ENCODE assay signal across 8 mouse cellular contexts in genomic region chr5:121618592-121619513, GRCm38 (mm10). TPM values are rescaled to one million over a fixed set of nuclear protein-coding genes. Genes with fewer than 3 reads are reported as not detected.
A peak's percentile ranks its signal among the peaks of the same experiment; 100 is the strongest.
DNase-seq lines count a peak whose midpoint lies in the region; ATAC-seq and TF ChIP-seq lines count a peak whose summit lies in the region.

TSS of gene Acad12 (minus strand) at chr5:121618938.

- under 1% methylated on average over 47 of the region's 58 CpGs for WGBS in limb, embryonic 14.5 days
- WGBS in midbrain, embryonic 16.5 days = under 1% methylated on average over 49 of the region's 58 CpGs

- H3K36me3 ChIP-seq in limb, embryonic 14.5 days (ENCODE audit: control insufficient read depth, insufficient read depth, low read length) = no peaks in the 10 kb centered on the region
- H3K36me3 ChIP-seq in midbrain, embryonic 16.5 days (ENCODE audit: control insufficient read depth, insufficient read depth, low read length) = no peaks in the 10 kb centered on the region

- H3K4me1 ChIP-seq in embryonic fibroblast, embryonic 13.5 days (ENCODE audit: control insufficient read depth, insufficient read depth, low read length) = 0 out of 2 replicates have a peak, but pooled peaks cover 3% of the 10 kb centered on the region
- H3K4me1 ChIP-seq in limb, embryonic 14.5 days (ENCODE audit: control insufficient read depth, insufficient read depth, low read length) = peaks cover 6% of the 10 kb centered on the region
- peaks cover 11% of the 10 kb centered on the region for H3K4me1 ChIP-seq in midbrain, embryonic 16.5 days (ENCODE audit: control insufficient read depth, insufficient read depth, low read length)

- H3K9ac ChIP-seq in limb, embryonic 14.5 days (ENCODE audit: low read depth, low read length, severe bottlenecking) = peak within 1 kb of the TSS; percentile 81
- peak within 1 kb of the TSS; percentile 84 for H3K9ac ChIP-seq in midbrain, embryonic 16.5 days (ENCODE audit: low read depth, low read length)

- H3K9me3 ChIP-seq in limb, embryonic 14.5 days (ENCODE audit: control insufficient read depth, low read length) = no peaks in the 10 kb centered on the region
- no peaks in the 10 kb centered on the region for H3K9me3 ChIP-seq in midbrain, embryonic 16.5 days (replicated peaks; ENCODE audit: control insufficient read depth, low read length, poor library complexity, severe bottlenecking)

- peak within 1 kb of the TSS; percentile 64 for H3K4me2 ChIP-seq in limb, embryonic 14.5 days (replicated peaks; ENCODE audit: low read depth, low read length, severe bottlenecking)
- peak within 1 kb of the TSS; percentile 80 for H3K4me2 ChIP-seq in midbrain, embryonic 16.5 days (ENCODE audit: low read length)

- no peak for TF ChIP-seq CTCF in embryonic fibroblast, embryonic 13.5 days (IDR thresholded peaks at IDR 0.05; ENCODE audit: borderline replicate concordance, insufficient read depth, low read length)

- H3K4me3 ChIP-seq in embryonic fibroblast, embryonic 13.5 days (ENCODE audit: insufficient read depth, low read length) = peak within 1 kb of the TSS; percentile 92
- peak within 1 kb of the TSS; percentile 80 for H3K4me3 ChIP-seq in limb, embryonic 14.5 days (replicated peaks; ENCODE audit: low read length)
- peak within 1 kb of the TSS; percentile 80 for H3K4me3 ChIP-seq in midbrain, embryonic 16.5 days (ENCODE audit: low read depth, low read length)

- peak within 1 kb of the TSS; percentile 63 for H3K27ac ChIP-seq in embryonic fibroblast, embryonic 13.5 days (ENCODE audit: insufficient read depth, low read length)
- H3K27ac ChIP-seq in limb, embryonic 14.5 days (replicated peaks; ENCODE audit: low read depth, low read length) = peak within 1 kb of the TSS; percentile 55
- peak within 1 kb of the TSS; percentile 86 for H3K27ac ChIP-seq in midbrain, embryonic 16.5 days (ENCODE audit: low read length)

- no peaks in the 10 kb centered on the region for H3K27me3 ChIP-seq in limb, embryonic 14.5 days (ENCODE audit: control insufficient read depth, insufficient read depth, low read length)
- H3K27me3 ChIP-seq in midbrain, embryonic 16.5 days (ENCODE audit: control insufficient read depth, insufficient read depth, low read depth, low read length) = no peaks in the 10 kb centered on the region

- peak; percentile 96 for TF ChIP-seq POLR2A in embryonic fibroblast, embryonic 13.5 days (IDR thresholded peaks at IDR 0.05; ENCODE audit: low read depth, low read length)
- peak; percentile 89; the same call in 1 of the 2 replicates for TF ChIP-seq POLR2A in limb, embryonic 14.5 days (IDR thresholded peaks at IDR 0.05; ENCODE audit: borderline replicate concordance, extremely low read depth, insufficient read depth, insufficient read length)

- peak; percentile 84 for ATAC-seq in limb, embryonic 14.5 days (ENCODE audit: low FRiP score, low read depth)
- ATAC-seq in midbrain, embryonic 16.5 days = peak; percentile 83

- peak; percentile 78 to 81 for DNase-seq in B cell, adult 2 months
- peak; percentile 94 for DNase-seq in brain, adult 2 months (ENCODE audit: low read depth, low spot score)
- DNase-seq in heart, adult 9 months (ENCODE audit: low spot score in 2 of 2) = peak; percentile 84 to 86
- peak; percentile 88 for DNase-seq in kidney, adult 9 months
- DNase-seq in limb, embryonic 14.5 days (ENCODE audit: low spot score) = peak; percentile 77
- DNase-seq in spleen, postnatal 10 days (ENCODE audit: low spot score in 2 of 2) = peak; percentile 76 to 84

RNA-seq across cellular contexts. Expression of gene Acad12, which starts in this region (rescaled TPM):
- polyA plus RNA-seq in embryonic fibroblast, embryonic 13.5 days (2011; ENCODE audit: insufficient read length, low read depth, missing spikeins) = 3.1 and 3.8 TPM in 2 replicates
- polyA plus RNA-seq in limb, embryonic 14.5 days (2012; rRNA removed) = 2.0 and 3.2 TPM in 2 replicates
- 1.6 and 2.1 TPM in 2 replicates for polyA plus RNA-seq in limb, embryonic 14.5 days (2014; fragmentation: Nextera tagmentation; extraction: Ambion mirVana)
- 1.4 and 1.9 TPM in 2 replicates for polyA plus RNA-seq in midbrain, embryonic 16.5 days (2015; fragmentation: Nextera tagmentation; extraction: Ambion mirVana)

Comparison
In these comparisons a context has a peak if more than half of its experiments do, and no peak if none do; other contexts are left out.
1. Peak in every context shown above with its lines: DNase-seq, ATAC-seq, H3K4me3 ChIP-seq and H3K27ac ChIP-seq.